Mouse (Mus musculus): Measurements from ENCODE around the gene Olfr1140. TPM values are rescaled to one million over a fixed set of nuclear protein-coding genes. Genes with fewer than 3 reads are reported as not detected.

Gene Olfr1140
- not detected for polyA plus RNA-seq (2012; fragmentation: generic; extraction: Trizol)

DNA sequence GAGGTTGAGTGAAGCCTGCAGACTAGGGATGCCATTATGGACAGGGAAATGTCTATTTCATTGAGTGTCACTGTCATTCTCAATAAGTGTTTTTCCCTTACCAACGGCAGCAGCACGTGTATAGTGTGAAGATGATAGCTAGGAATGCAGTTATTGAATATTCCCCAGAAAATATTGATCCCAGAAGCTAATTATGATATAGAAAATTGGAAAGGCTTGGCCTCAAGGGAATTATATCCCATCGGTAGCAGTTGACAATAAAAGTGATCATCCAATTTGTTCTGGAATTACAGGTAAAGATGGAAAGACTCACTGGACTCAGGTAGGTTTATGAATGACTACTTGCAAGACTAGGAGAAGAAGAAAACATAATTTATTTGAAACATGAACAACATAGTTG, at the start of gene Olfr1140:
TSS of gene Olfr1140 (plus strand) at position 301 of the 400 bp plus-strand sequence.

DNA sequence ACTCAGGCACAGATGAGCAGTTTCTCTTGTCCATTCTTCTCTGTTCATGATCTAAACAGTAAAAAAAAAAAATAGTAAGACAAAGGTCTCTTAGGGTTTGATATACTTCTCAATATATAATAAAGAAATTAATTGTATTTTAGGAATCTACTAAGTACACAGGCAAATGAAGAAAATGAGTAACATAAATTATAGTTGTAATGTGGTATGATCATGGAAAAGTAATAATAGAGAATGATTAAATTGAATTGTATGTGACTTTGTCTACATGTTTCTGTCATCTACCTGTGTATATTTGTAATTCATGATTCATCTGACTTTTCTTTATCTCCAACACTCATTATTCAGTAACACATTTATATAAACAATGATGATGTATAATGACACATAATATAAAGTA, 49.7 kb upstream of the Olfr1140 start, which contains the start of gene Olfr1136:
TSS of gene Olfr1136 (minus strand) at position 101 of the 400 bp plus-strand sequence.

DNA sequence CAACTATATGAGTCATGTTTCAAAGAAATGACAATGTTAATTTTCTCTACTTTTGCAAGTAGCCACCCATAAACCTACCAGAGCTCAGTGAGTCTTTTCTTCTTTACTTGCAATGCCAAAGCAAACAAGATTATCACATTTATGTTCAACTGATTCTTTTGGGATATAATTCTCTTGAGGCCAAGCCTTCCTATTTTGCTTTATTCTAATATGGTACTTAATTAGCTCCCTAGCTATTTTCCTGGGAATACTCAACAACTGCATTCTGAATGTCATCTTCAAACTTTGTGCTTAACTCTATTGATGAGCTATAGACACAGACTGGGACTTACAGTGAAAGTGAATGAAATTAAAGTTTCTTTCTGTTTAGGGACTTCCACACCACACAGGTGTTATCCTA, 30.5 kb upstream of the Olfr1140 start, which contains the start of gene Olfr1137:
TSS of gene Olfr1137 (minus strand) at position 101 of the 400 bp plus-strand sequence.

DNA sequence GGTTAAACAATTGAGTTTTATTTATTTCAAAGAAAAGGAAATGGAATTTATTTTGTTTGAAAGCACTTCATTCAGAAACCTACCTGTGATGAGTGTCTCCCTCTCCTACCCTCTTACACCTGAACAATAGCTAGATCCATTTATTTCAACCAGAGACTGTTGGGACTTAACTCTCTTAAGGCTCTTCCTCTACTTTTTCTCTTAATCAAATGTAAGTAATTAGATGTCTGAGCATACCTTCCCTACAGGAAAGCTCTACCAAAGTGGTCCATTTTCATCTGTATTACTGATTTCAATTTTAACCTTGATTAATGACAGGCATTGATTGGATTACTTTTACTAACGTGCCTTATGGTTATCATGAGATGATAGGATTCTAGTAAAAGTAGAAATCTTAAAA, 3.7 kb upstream of the Olfr1140 start, which contains the start of gene Olfr1138:
TSS of gene Olfr1138 (minus strand) at position 101 of the 400 bp plus-strand sequence.

DNA sequence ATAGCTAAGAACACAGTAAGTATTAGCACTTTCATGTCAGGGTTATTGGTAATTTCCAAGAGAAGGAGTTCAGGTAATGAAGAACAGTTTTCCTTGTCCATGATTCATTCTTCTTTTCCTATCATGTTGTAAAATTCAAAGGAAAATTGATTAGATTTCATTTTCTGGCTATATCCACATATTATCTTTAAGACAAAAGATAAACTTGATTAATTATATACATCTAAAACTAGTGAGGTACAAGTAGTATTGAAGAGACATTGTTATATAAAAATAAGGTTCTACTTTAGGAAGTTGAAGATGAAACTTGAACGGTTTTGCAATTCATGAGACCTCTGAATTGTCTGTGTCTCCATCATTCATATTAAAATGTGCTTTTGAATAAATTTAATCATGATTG, 10.3 kb downstream of the Olfr1140 start, which contains the start of gene Olfr1141:
TSS of gene Olfr1141 (minus strand) at position 101 of the 400 bp plus-strand sequence.

DNA sequence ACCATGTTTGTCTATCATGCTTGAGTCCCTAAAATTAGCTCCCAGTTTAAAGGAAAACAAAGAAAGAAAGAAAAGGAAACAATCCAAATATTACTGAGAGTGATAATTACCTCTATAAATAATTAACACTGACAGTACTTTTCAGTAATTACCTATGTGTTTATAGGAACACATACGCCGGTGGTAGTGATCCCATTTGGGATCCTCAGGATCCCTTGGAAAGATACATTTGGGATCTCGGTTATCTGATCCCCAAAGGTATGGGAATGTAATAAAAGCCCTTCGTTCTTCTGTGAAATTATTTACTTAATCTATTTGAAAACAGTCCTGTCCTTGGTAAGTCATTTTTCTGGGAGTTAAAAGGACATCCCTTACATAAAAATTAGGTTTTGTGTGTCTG, 35.6 kb downstream of the Olfr1140 start, which contains the start of gene Olfr152:
TSS of gene Olfr152 (plus strand) at position 301 of the 400 bp plus-strand sequence.

Other genes with a start within 250 kb of the Olfr1140 start
- not detected for gene Pramel7, start 246.7 kb upstream of the Olfr1140 start, polyA plus RNA-seq (2012; fragmentation: generic; extraction: Trizol)
- gene Pramel6, start 237.2 kb upstream of the Olfr1140 start, polyA plus RNA-seq (2012; fragmentation: generic; extraction: Trizol) = not detected
- gene Olfr153, start 212.0 kb upstream of the Olfr1140 start, polyA plus RNA-seq (2012; fragmentation: generic; extraction: Trizol) = not detected
- gene Olfr1128, start 198.2 kb upstream of the Olfr1140 start, polyA plus RNA-seq (2012; fragmentation: generic; extraction: Trizol) = not detected
- not detected for gene Olfr1129, start 169.8 kb upstream of the Olfr1140 start, polyA plus RNA-seq (2012; fragmentation: generic; extraction: Trizol)
- not detected for gene Olfr1130, start 137.5 kb upstream of the Olfr1140 start, polyA plus RNA-seq (2012; fragmentation: generic; extraction: Trizol)
- not detected for gene Olfr1131, start 116.6 kb upstream of the Olfr1140 start, polyA plus RNA-seq (2012; fragmentation: generic; extraction: Trizol)
- not detected for gene Olfr1132, start 106.2 kb upstream of the Olfr1140 start, polyA plus RNA-seq (2012; fragmentation: generic; extraction: Trizol)
- gene Olfr1133, start 96.4 kb upstream of the Olfr1140 start, polyA plus RNA-seq (2012; fragmentation: generic; extraction: Trizol) = not detected
- gene Olfr1134, start 85.3 kb upstream of the Olfr1140 start, polyA plus RNA-seq (2012; fragmentation: generic; extraction: Trizol) = not detected
- not detected for gene Olfr1135, start 70.1 kb upstream of the Olfr1140 start, polyA plus RNA-seq (2012; fragmentation: generic; extraction: Trizol)
- gene Olfr1136, start 49.8 kb upstream of the Olfr1140 start, polyA plus RNA-seq (2012; fragmentation: generic; extraction: Trizol) = not detected
- gene Olfr1137, start 30.6 kb upstream of the Olfr1140 start, polyA plus RNA-seq (2012; fragmentation: generic; extraction: Trizol) = not detected
- not detected for gene Olfr1138, start 3.8 kb upstream of the Olfr1140 start, polyA plus RNA-seq (2012; fragmentation: generic; extraction: Trizol)
- gene Olfr1141, start 10.2 kb downstream of the Olfr1140 start, polyA plus RNA-seq (2012; fragmentation: generic; extraction: Trizol) = not detected
- not detected for gene Olfr152, start 35.7 kb downstream of the Olfr1140 start, polyA plus RNA-seq (2012; fragmentation: generic; extraction: Trizol)
- not detected for gene Olfr1143, start 56.8 kb downstream of the Olfr1140 start, polyA plus RNA-seq (2012; fragmentation: generic; extraction: Trizol)
- gene Olfr1145, start 66.1 kb downstream of the Olfr1140 start, polyA plus RNA-seq (2012; fragmentation: generic; extraction: Trizol) = not detected
- not detected for gene Olfr1148, start 86.8 kb downstream of the Olfr1140 start, polyA plus RNA-seq (2012; fragmentation: generic; extraction: Trizol)
- not detected for gene Olfr1150-ps1, start 100.2 kb downstream of the Olfr1140 start, polyA plus RNA-seq (2012; fragmentation: generic; extraction: Trizol)
- gene Olfr1151, start 112.1 kb downstream of the Olfr1140 start, polyA plus RNA-seq (2012; fragmentation: generic; extraction: Trizol) = not detected
- gene Olfr1152, start 122.7 kb downstream of the Olfr1140 start, polyA plus RNA-seq (2012; fragmentation: generic; extraction: Trizol) = not detected
- gene Olfr1153, start 151.2 kb downstream of the Olfr1140 start, polyA plus RNA-seq (2012; fragmentation: generic; extraction: Trizol) = not detected
- gene Olfr1154, start 161.4 kb downstream of the Olfr1140 start, polyA plus RNA-seq (2012; fragmentation: generic; extraction: Trizol) = not detected
- not detected for gene Olfr1155, start 201.4 kb downstream of the Olfr1140 start, polyA plus RNA-seq (2012; fragmentation: generic; extraction: Trizol)
- gene Olfr1156, start 209.3 kb downstream of the Olfr1140 start, polyA plus RNA-seq (2012; fragmentation: generic; extraction: Trizol) = not detected
- gene Olfr1157, start 224.5 kb downstream of the Olfr1140 start, polyA plus RNA-seq (2012; fragmentation: generic; extraction: Trizol) = not detected
- not detected for gene Olfr74, start 230.9 kb downstream of the Olfr1140 start, polyA plus RNA-seq (2012; fragmentation: generic; extraction: Trizol)
- gene Olfr1158, start 246.4 kb downstream of the Olfr1140 start, polyA plus RNA-seq (2012; fragmentation: generic; extraction: Trizol) = not detected